Mouse (Mus musculus) liver, adult 2 months (tissue): ENCODE results near the gene Dnajc6. TPM values are rescaled to one million over a fixed set of nuclear protein-coding genes. Genes with fewer than 3 reads are reported as not detected.

Source experiments
- DNase-seq: peaks from one replicate; pipeline ENCODE4 v3.0.0-alpha.2; 2011; ENCODE audit warnings: low read depth, low spot score; ENCODE audit errors: extremely low read depth
- H3K27ac ChIP-seq: fragments of 200-500 bp; replicated peaks from 2 replicates; pipeline ENCODE4 v1.5.1; 2012; ENCODE audit warnings: low read depth, mild to moderate bottlenecking, control low read depth, inconsistent platforms, low read length; ENCODE audit not compliant: insufficient read depth
- H3K27me3 ChIP-seq: fragments of 200-500 bp; 2 replicates; pipeline ENCODE4 v1.6.1; 2012; ENCODE audit warnings: mild to moderate bottlenecking, moderate library complexity, low read length, inconsistent platforms; ENCODE audit not compliant: control insufficient read depth, insufficient read depth
- H3K36me3 ChIP-seq: fragments of 200-500 bp; 2 replicates; pipeline ENCODE4 v1.6.1; 2012; ENCODE audit warnings: low read length, inconsistent platforms; ENCODE audit not compliant: control insufficient read depth, insufficient read depth
- H3K4me1 ChIP-seq: fragments of 200-500 bp; 2 replicates; pipeline ENCODE4 v1.6.1; 2011; ENCODE audit warnings: low read length; ENCODE audit not compliant: control insufficient read depth, insufficient read depth
- H3K4me3 ChIP-seq: fragments of 200-500 bp; 2 replicates; pipeline ENCODE4 v1.5.1; 2011; ENCODE audit warnings: low read depth, mild to moderate bottlenecking, control low read depth, low read length, moderate library complexity; ENCODE audit not compliant: insufficient read depth
- H3K79me2 ChIP-seq: fragments of 200-500 bp; 2 replicates; pipeline ENCODE4 v1.6.1; 2012; ENCODE audit warnings: inconsistent platforms, mild to moderate bottlenecking, low read length, moderate library complexity; ENCODE audit not compliant: control insufficient read depth, insufficient read depth
- H3K9ac ChIP-seq: fragments of 200-500 bp; 2 replicates; pipeline ENCODE4 v1.6.1; 2012; ENCODE audit warnings: low read depth, mild to moderate bottlenecking, control low read depth, inconsistent platforms, low read length
- CTCF ChIP-seq: fragments of 200-500 bp; IDR thresholded peaks from 2 replicates; pipeline ENCODE4 v1.5.1; 2011; ENCODE audit warnings: low read depth, low read length, control low read depth
- POLR2A ChIP-seq: fragments of 200-500 bp; IDR thresholded peaks from 2 replicates; pipeline ENCODE4 v1.6.1; 2011; ENCODE audit warnings: low read length, control low read depth; ENCODE audit not compliant: insufficient read depth; ENCODE audit errors: extremely low read depth
- WGBS: fragments of 180-500 bp; shearing (Covaris S2); methylation state at CpG from one replicate; pipeline ENCODE4 v1.1.7; 2018; 5-methylcytosine and 5-hydroxymethylcytosine counted together
- polyA plus RNA-seq: library from polyadenylated mRNA; depleted of rRNA; stranded (reverse); fragments of >200 nt; gene quantifications from 2 replicates; pipeline ENCODE4 v1.2.3, GENCODE M21; 2012
- total RNA-seq: library from RNA; depleted of rRNA; stranded (reverse); fragments of >200 nt; gene quantifications from 2 replicates; pipeline ENCODE4 v1.2.3, GENCODE M21; 2014

Dnajc6 gene
- total and polyA plus RNA-seq, 2 experiments: 0.01 to 0.09 TPM

GRCm38 (mm10) chr4:101647976-101648642 is 151.7 kb downstream of the Dnajc6 start:
- under 1% methylated on average over 20 of the region's 20 CpGs for WGBS
- H3K9ac ChIP-seq: peak overlapping the region; percentile 98
- peaks cover 3% of the 10 kb centered on the region; the same call in 1 of the 2 replicates for H3K4me1 ChIP-seq
- H3K27ac ChIP-seq: peak overlapping the region; percentile 95
- H3K27me3 ChIP-seq: no peaks in the 10 kb centered on the region
- peak overlapping the region; percentile 96 for H3K4me3 ChIP-seq
- H3K79me2 ChIP-seq: peaks cover 2% of the 10 kb centered on the region; the same call in 1 of the 2 replicates
- H3K36me3 ChIP-seq: no peaks in the 10 kb centered on the region
- peak; percentile 34 for DNase-seq
- TF ChIP-seq CTCF: no peak
- no peak for TF ChIP-seq POLR2A

DNA sequence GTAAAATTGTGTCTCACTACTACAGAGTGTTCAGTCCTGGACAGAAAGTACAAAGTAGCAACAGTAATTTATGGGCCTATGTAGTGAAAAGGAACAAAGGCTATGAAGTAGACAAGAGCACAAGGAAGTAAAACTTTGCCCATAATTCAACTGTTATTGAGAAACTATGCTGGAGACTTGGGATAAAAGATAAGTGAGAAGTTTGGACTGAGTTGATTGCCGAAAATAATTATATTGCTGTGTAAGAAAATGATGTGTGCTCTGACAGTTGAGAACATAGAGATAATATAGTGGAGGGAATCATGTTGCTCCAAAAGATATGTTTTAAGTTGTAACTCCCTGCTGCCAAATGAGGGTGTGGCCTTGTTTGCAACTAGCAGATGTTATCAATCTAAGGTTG is 152.3 kb downstream of the Dnajc6 start:
- Histone ChIP-seq H3K4me3 (no peak overlapping the region), H3K27ac (no peak overlapping the region), H3K79me2 (peaks cover 2% of the 10 kb centered on the region; the same call in 1 of the 2 replicates), H3K9ac (no peak overlapping the region), H3K4me1 (peaks cover 3% of the 10 kb centered on the region; the same call in 1 of the 2 replicates), H3K27me3 (no peaks in the 10 kb centered on the region), H3K36me3 (no peaks in the 10 kb centered on the region)
- 70% methylated on average over 1 of the region's 1 CpGs for WGBS
- no peak for DNase-seq
- TF ChIP-seq POLR2A: no peak
- TF ChIP-seq CTCF: no peak

- no peak for DNase-seq
- Histone ChIP-seq H3K79me2 (peaks cover 2% of the 10 kb centered on the region; the same call in 1 of the 2 replicates), H3K27ac (no peak overlapping the region), H3K4me1 (peaks cover 3% of the 10 kb centered on the region; the same call in 1 of the 2 replicates), H3K36me3 (no peaks in the 10 kb centered on the region), H3K27me3 (no peaks in the 10 kb centered on the region), H3K4me3 (no peak overlapping the region), H3K9ac (no peak overlapping the region)
- 86% methylated on average over 2 of the region's 2 CpGs for WGBS
- TF ChIP-seq CTCF (no peak), POLR2A (no peak)
Measured at GRCm38 (mm10) chr4:101650961-101651360, 154.5 kb downstream of the Dnajc6 start.

- no peaks in the 10 kb centered on the region for H3K79me2 ChIP-seq
- H3K27ac ChIP-seq: no peak overlapping the region
- H3K36me3 ChIP-seq: peaks cover 3% of the 10 kb centered on the region; the same call in 1 of the 2 replicates
- H3K27me3 ChIP-seq: no peaks in the 10 kb centered on the region
- no peak for DNase-seq
- TF ChIP-seq CTCF: no peak
- TF ChIP-seq POLR2A: no peak
- no peaks in the 10 kb centered on the region for H3K4me1 ChIP-seq
- WGBS: 90% methylated on average over 6 of the region's 6 CpGs
- no peak overlapping the region for H3K9ac ChIP-seq
- H3K4me3 ChIP-seq: no peak overlapping the region
Measured at GRCm38 (mm10) chr4:101654256-101654655, 157.8 kb downstream of the Dnajc6 start.

- WGBS: 75% methylated on average over 4 of the region's 4 CpGs
- H3K27me3 ChIP-seq: no peaks in the 10 kb centered on the region
- no peak overlapping the region for H3K4me3 ChIP-seq
- H3K9ac ChIP-seq: no peak overlapping the region
- H3K27ac ChIP-seq: no peak overlapping the region
- no peak for DNase-seq
- peaks cover 3% of the 10 kb centered on the region; the same call in 1 of the 2 replicates for H3K36me3 ChIP-seq
- H3K4me1 ChIP-seq: no peaks in the 10 kb centered on the region
- no peaks in the 10 kb centered on the region for H3K79me2 ChIP-seq
- TF ChIP-seq POLR2A: no peak
- no peak for TF ChIP-seq CTCF
Measured at GRCm38 (mm10) chr4:101654788-101655414, 158.5 kb downstream of the Dnajc6 start.

DNA sequence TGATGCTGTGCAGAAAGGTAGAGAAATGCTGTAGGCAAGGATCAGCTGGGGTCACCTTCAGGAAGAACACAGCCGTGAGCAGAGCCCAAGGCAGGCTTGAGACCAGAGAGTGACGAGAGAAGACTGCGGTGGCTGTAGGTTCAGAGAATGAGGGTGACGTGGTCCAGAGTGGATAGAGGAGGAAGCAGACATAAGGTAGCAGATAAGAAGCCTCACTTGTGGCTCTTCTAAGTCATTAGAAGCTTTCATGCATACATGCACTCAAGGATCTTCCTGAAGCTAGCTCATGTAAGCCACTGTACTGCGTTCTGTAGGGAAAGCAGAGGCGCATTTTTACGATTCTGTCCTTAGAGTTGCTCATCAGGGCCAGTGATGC is 159.0 kb downstream of the Dnajc6 start:
- no peak overlapping the region for H3K27ac ChIP-seq
- no peak overlapping the region for H3K4me3 ChIP-seq

More for the DNA sequence above, 159.0 kb downstream of the Dnajc6 start:
- no peak for DNase-seq
- TF ChIP-seq CTCF: no peak
- no peak for TF ChIP-seq POLR2A
- WGBS: 90% methylated on average over 7 of the region's 7 CpGs
- Histone ChIP-seq H3K27me3 (no peaks in the 10 kb centered on the region), H3K9ac (no peak overlapping the region), H3K36me3 (peaks cover 3% of the 10 kb centered on the region; the same call in 1 of the 2 replicates), H3K4me1 (no peaks in the 10 kb centered on the region), H3K79me2 (no peaks in the 10 kb centered on the region)
